Mouse (Mus musculus): Measurements from ENCODE around the gene Prelid3b. TPM values are rescaled to one million over a fixed set of nuclear protein-coding genes. Genes with fewer than 3 reads are reported as not detected.

The Prelid3b gene
- 120 and 124 TPM in 2 replicates for polyA plus RNA-seq (2015; fragmentation: Nextera tagmentation; extraction: Ambion mirVana)

DNA sequence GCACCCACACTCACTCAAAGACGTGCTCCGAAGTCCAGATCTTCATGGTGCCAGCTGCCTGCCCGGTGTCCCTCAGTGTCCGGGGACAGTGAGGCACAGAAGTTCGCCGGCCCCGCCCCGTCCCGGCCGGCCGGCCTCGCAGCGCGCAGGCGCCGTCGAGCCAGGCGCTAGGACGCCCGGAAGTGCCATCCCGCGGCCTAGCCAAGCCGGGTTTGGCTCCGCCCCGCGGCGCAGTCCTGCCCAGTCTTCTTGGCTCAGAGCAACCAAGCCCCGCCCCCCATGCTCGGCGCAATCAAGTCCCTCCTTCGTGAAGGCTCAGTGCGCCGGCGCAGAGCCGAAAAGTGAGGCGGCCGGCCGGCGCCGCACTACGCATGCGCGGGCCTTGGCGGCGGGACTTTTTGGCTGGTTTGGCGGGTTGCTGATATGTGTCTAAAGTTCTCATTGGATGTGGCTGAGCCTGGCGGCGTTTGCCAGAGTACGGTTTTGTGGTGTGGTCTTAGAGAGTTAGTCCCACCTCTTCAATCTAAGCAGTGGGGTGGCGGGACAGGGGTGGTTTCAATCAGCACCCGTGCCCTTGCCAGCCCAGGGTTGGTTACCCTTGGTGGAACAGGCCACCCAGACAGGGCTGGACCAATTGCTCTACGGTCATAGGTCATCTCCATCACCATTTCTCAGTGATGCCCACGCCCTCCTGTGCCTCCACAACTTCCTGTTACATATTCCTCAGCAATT, at the start of gene Prelid3b:
Gene Prelid3b (minus strand): TSS at position 264 of the 732 bp plus-strand sequence.
- Histone ChIP-seq H3K4me3 (peak within 1 kb of the TSS; percentile 79), H3K4me2 (peak within 1 kb of the TSS; percentile 79), H3K36me3 (ENCODE audit: poor library complexity, severe bottlenecking) (peaks cover 31% of the 10 kb centered on the region), H3K27ac (peak within 1 kb of the TSS; percentile 35), H3K27me3 (no peaks in the 10 kb centered on the region), H3K9me3 (replicated peaks) (no peaks in the 10 kb centered on the region), H3K9ac (peak within 1 kb of the TSS; percentile 78), H3K4me1 (peaks cover 17% of the 10 kb centered on the region)
- peak; percentile 98 for ATAC-seq
- under 1% methylated on average over 51 of the region's 53 CpGs for WGBS

DNA sequence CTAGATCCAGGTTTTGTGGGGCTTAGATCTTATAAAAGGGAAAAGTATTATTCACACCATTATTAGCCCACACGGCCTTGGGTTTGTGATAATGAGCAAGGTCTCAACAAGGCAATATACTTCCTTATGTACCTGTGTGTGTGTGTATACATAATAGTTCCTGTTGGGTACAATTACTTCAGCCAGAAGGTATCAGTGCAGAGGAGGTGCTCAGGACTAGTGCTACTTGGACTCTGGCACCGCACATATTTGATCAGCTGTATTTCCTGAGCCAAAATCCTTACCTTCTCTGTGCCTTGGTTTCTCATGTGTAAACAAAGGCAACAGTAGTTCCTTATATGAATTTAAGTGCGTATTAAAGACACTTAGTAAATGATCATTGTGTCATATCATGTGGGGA, 49.3 kb upstream of the Prelid3b start:
- H3K9me3 ChIP-seq (replicated peaks): no peaks in the 10 kb centered on the region
- H3K4me2 ChIP-seq: no peak overlapping the region
- no peak overlapping the region for H3K27ac ChIP-seq
- H3K27me3 ChIP-seq: no peaks in the 10 kb centered on the region
- no peak overlapping the region for H3K4me3 ChIP-seq
- no peaks in the 10 kb centered on the region for H3K4me1 ChIP-seq
- WGBS: 92% methylated on average over 3 of the region's 3 CpGs
- H3K9ac ChIP-seq: no peak overlapping the region
- ATAC-seq: no peak
- no peaks in the 10 kb centered on the region for H3K36me3 ChIP-seq (ENCODE audit: poor library complexity, severe bottlenecking)

DNA sequence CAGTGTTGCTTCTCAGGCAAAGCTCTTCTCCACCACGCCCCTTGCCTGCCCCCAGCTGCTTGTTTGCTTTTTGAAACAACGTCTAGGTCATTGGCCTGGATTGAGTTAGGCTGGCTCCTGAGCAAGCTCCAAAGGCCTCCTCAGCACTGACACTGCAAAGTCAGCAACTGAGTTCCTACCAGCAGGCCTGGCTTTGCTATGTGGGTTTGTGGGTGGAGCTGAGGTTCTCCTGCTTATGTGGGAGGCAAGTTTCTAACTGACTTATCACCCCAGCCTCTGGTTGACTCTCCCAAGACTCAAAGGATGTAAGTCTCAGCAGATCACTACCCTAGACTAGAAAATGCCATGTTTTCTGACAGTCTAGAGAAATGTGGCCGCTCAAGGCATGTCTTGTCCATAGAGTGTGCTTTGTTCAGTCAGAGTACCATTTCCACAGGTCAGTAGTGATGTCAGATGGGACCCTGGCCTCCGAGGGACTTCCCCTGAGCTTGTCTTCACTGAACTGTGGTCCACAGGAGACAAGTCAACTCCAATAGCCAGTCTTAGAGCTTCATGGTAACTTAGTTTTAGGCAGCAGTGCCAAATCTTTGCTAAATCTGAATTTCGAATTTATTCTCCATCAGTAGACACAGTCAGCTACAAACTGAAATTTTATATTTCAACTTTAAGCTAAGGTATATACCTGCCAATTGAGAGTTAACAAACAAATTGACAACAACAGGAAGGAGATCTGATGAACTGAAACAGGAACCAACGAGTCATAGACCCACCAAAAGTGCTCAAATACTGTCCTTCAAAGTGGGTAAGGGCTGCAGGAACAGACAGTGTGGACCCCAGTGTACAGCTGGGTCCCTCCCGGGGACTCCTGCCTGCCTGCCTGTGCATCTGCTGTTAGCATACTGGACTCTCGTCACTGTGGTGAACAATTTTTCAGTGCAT, 44.5 kb upstream of the Prelid3b start:
- no peaks in the 10 kb centered on the region for H3K27me3 ChIP-seq
- no peaks in the 10 kb centered on the region for H3K4me1 ChIP-seq
- ATAC-seq: no peak
- no peak overlapping the region for H3K27ac ChIP-seq
- no peaks in the 10 kb centered on the region for H3K36me3 ChIP-seq (ENCODE audit: poor library complexity, severe bottlenecking)
- no peaks in the 10 kb centered on the region for H3K9me3 ChIP-seq (replicated peaks)
- WGBS: 70% methylated on average over 8 of the region's 8 CpGs
- H3K4me3 ChIP-seq: no peak overlapping the region
- H3K9ac ChIP-seq: no peak overlapping the region
- H3K4me2 ChIP-seq: no peak overlapping the region

DNA sequence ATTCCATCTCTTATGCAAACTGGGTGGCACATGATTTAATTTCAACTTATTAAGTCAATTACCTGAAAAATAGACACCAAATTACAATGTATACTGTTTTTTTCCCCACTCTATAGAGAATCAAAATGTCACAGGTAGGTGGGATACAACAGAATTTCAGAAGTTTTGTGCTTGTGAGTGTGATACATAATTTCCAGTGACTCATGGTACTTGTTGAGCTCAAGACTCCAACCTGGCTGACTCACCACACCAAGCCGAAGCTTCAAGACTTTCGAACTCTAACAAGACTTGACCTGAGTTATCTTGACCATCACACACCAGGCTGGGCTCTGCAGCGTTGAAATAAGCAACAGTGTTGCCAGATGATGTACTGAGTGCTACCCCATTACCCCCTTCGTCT, 42.0 kb upstream of the Prelid3b start:
- ATAC-seq: no peak
- Histone ChIP-seq H3K4me1 (no peaks in the 10 kb centered on the region), H3K4me2 (no peak overlapping the region), H3K27me3 (no peaks in the 10 kb centered on the region), H3K27ac (no peak overlapping the region), H3K36me3 (ENCODE audit: poor library complexity, severe bottlenecking) (no peaks in the 10 kb centered on the region), H3K9me3 (replicated peaks) (no peaks in the 10 kb centered on the region), H3K4me3 (no peak overlapping the region), H3K9ac (no peak overlapping the region)
- WGBS: 86% methylated on average over 4 of the region's 4 CpGs

DNA sequence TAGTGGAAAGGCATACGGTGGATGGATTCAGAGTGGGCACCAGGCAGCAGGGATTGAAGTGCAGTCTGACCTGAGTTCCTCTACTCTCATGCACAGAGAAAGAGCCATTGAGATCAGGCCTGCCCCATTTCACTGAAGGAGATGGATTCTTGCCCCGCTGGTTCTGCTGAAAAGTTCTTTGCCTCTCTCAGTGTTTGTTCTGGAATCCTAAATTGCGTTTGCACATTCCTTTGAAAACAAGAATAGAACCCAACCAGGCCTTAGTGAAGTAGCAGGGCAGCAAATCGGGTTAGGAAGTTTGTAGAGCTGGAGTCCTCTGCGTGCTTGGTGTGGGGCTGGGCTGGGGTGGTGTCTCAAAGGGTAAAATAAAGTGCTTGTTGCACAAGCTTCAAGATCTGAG, 40.9 kb upstream of the Prelid3b start:
- Histone ChIP-seq H3K9me3 (replicated peaks) (no peaks in the 10 kb centered on the region), H3K36me3 (ENCODE audit: poor library complexity, severe bottlenecking) (no peaks in the 10 kb centered on the region), H3K4me3 (no peak overlapping the region), H3K4me1 (no peaks in the 10 kb centered on the region), H3K27me3 (no peaks in the 10 kb centered on the region), H3K27ac (no peak overlapping the region), H3K4me2 (no peak overlapping the region), H3K9ac (no peak overlapping the region)
- no peak for ATAC-seq
- 71% methylated on average over 5 of the region's 5 CpGs for WGBS

DNA sequence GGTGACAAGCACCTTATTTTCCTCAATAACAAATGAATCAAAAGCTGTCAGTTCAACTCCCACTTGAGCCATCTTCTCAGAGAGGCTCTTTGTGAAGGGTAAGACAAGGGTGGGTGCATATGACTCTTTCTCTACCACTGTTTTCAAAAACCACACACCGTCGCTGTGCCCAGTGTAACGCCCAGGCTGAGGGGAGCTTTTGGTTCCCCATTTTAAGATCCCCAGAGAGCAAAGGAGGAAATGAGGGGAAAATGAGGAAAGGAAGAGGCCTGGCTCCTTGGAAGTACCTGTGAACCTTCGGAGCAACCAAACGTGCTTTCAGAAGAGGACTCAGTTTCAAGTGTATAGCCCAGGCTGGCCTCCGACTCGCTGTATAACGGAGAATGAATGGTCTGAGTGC, 36.9 kb upstream of the Prelid3b start:
- no peak overlapping the region for H3K9ac ChIP-seq
- ATAC-seq: no peak
- no peaks in the 10 kb centered on the region for H3K36me3 ChIP-seq (ENCODE audit: poor library complexity, severe bottlenecking)
- H3K27me3 ChIP-seq: no peaks in the 10 kb centered on the region
- no peak overlapping the region for H3K4me3 ChIP-seq
- no peak overlapping the region for H3K4me2 ChIP-seq
- H3K9me3 ChIP-seq (replicated peaks): no peaks in the 10 kb centered on the region
- no peak overlapping the region for H3K27ac ChIP-seq
- WGBS: 95% methylated on average over 8 of the region's 8 CpGs
- no peaks in the 10 kb centered on the region for H3K4me1 ChIP-seq

DNA sequence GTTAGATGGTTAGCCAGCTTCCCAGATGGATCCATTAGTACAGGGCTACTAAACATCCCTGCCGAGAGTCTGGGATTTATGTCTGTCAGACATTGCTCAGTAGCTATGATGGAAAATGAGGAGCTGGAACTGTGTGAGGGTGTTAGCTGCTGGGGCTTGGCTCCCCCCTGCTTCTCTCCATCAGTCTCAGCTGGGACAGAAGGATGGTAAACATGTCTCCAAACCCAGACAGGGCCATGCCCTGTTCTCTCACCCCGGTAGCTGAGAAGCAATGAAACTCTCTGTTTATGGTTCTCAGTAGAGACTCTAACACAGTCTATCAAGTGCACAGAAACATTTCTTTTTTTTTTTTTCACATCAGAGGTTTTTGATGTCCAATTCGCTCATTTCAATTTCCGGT, 35.1 kb upstream of the Prelid3b start:
- ATAC-seq: no peak
- Histone ChIP-seq H3K27me3 (no peaks in the 10 kb centered on the region), H3K27ac (no peak overlapping the region), H3K4me2 (no peak overlapping the region), H3K36me3 (ENCODE audit: poor library complexity, severe bottlenecking) (no peaks in the 10 kb centered on the region), H3K9ac (no peak overlapping the region), H3K4me3 (no peak overlapping the region), H3K9me3 (replicated peaks) (no peaks in the 10 kb centered on the region), H3K4me1 (no peaks in the 10 kb centered on the region)
- 94% methylated on average over 4 of the region's 4 CpGs for WGBS

DNA sequence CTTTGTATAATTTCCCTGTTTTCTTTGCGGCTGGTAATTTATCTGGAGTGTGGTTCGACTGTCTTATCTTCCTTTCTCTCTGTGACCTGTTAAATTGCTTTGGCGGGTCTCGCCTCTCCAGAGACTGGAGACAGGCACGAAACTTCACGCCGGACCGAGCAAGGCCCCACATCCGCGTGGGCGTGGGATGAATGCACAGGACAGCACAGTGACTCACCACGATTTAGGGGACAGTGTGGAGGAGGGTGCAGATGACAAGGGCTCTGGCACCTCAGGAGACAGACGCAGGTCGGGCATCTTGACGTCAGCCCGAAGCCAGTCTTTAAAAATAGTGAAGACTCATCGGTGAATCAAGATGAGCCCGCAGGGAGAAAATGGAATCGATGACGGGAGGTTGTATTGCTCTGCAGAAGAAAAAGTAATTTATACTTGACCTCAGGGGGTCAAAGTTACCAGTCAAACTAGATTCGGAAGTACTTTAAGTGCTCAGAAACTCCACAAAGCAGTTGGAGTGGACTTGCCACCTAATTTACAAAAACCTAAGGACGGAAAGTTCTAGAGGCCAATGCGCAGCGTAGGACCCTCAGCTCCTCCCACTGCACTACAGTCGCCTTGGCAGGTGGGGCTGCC, 30.1 kb upstream of the Prelid3b start:
- no peak overlapping the region for H3K9ac ChIP-seq

DNA sequence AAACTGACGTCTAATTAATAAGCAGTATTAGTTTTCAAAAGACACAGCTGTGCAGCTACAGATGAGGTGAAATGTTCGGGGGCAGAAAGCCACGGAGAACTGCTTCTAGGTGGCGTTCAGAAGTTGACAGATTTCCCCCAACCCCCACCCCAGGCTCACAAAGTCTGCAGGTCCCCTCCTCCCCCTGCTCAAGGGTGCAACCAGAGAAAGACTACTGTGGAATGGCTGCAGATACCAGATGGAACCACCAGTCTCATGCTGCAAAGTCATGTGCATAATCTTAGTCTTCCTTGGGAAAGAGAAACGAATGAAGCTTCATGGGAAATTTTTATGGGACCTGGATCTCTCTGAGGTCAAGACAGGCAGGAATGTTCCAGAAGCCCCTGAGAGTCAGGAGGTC, 29.4 kb upstream of the Prelid3b start:
- Histone ChIP-seq H3K4me3 (no peak overlapping the region), H3K36me3 (ENCODE audit: poor library complexity, severe bottlenecking) (no peaks in the 10 kb centered on the region), H3K4me1 (peaks cover 14% of the 10 kb centered on the region; the same call in 1 of the 2 replicates), H3K27me3 (no peaks in the 10 kb centered on the region), H3K4me2 (no peak overlapping the region), H3K27ac (no peak overlapping the region), H3K9ac (no peak overlapping the region), H3K9me3 (replicated peaks) (no peaks in the 10 kb centered on the region)
- no peak for ATAC-seq
- WGBS: 35% methylated on average over 5 of the region's 5 CpGs

More for the DNA sequence above, 30.1 kb upstream of the Prelid3b start:
- no peaks in the 10 kb centered on the region for H3K9me3 ChIP-seq (replicated peaks)
- H3K4me1 ChIP-seq: peaks cover 14% of the 10 kb centered on the region; the same call in 1 of the 2 replicates
- H3K4me3 ChIP-seq: no peak overlapping the region
- WGBS: 90% methylated on average over 25 of the region's 25 CpGs
- H3K27me3 ChIP-seq: no peaks in the 10 kb centered on the region
- no peak overlapping the region for H3K27ac ChIP-seq
- no peak overlapping the region for H3K4me2 ChIP-seq
- ATAC-seq: no peak
- H3K36me3 ChIP-seq (ENCODE audit: poor library complexity, severe bottlenecking): no peaks in the 10 kb centered on the region

DNA sequence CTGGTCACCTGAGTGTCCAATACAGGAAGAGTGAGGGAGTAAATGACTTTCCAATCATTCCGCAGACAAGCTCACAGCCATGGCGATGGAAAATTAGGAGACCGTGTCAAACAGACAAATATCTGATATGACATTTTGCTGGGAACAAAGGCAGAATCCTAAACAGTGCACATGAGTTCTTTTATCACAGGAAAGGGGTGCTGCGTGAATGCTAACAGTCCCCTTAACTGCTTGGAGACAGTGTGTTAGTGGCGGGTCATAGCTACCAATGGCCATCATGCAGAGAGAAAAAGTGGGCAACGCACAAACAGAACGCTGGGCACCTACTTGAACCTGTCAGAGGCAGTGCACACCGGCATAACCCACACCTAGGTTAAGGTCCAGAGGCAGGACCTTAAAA, 28.6 kb upstream of the Prelid3b start:
- ATAC-seq: no peak
- Histone ChIP-seq H3K4me2 (no peak overlapping the region), H3K4me3 (no peak overlapping the region), H3K36me3 (ENCODE audit: poor library complexity, severe bottlenecking) (no peaks in the 10 kb centered on the region), H3K4me1 (peaks cover 14% of the 10 kb centered on the region; the same call in 1 of the 2 replicates), H3K27me3 (no peaks in the 10 kb centered on the region), H3K9me3 (replicated peaks) (no peaks in the 10 kb centered on the region), H3K27ac (no peak overlapping the region), H3K9ac (no peak overlapping the region)
- WGBS: 81% methylated on average over 8 of the region's 8 CpGs

DNA sequence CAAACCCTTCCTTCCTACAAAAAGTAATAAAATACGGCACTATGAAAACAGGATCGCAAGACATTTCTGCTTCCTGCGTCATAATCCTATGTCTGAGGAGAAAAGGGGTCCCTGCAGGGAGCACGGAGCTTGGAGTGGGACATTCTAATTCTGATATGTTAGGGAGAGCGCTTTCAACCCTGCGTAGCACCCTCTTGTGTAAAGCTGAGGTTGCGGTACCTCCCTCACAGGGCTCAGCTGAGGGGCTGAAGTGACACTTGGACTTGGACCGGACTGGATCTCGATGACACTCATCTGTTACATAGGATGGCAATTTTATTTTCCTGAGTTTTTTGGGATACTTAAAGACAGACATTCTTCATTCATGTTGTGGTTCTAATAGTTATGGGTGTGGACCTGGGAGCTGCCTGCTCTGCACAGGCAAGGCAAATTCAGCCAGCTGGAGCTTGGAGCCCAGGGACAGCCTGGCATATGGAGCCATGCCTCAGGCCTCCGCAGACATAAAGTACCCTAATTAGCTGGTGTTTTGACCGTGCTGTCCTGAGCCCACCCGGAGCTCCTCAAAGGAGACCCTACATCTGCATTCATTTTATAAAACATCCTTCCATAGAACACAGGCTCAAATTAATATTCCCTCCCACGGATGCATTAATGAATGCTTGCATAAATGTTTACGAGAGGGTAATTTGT, 28.1 kb upstream of the Prelid3b start:
- no peaks in the 10 kb centered on the region for H3K9me3 ChIP-seq (replicated peaks)
- no peaks in the 10 kb centered on the region for H3K27me3 ChIP-seq
- no peaks in the 10 kb centered on the region for H3K36me3 ChIP-seq (ENCODE audit: poor library complexity, severe bottlenecking)
- WGBS: 70% methylated on average over 14 of the region's 14 CpGs
- H3K4me1 ChIP-seq: peaks cover 14% of the 10 kb centered on the region; the same call in 1 of the 2 replicates
- H3K27ac ChIP-seq: no peak overlapping the region
- no peak overlapping the region for H3K4me2 ChIP-seq
- H3K4me3 ChIP-seq: no peak overlapping the region
- peak; percentile 65; the same call in 1 of the 2 replicates for ATAC-seq
- H3K9ac ChIP-seq: no peak overlapping the region
